Mouse (Mus musculus): Measurements from ENCODE around the gene Cd4.

DNA sequence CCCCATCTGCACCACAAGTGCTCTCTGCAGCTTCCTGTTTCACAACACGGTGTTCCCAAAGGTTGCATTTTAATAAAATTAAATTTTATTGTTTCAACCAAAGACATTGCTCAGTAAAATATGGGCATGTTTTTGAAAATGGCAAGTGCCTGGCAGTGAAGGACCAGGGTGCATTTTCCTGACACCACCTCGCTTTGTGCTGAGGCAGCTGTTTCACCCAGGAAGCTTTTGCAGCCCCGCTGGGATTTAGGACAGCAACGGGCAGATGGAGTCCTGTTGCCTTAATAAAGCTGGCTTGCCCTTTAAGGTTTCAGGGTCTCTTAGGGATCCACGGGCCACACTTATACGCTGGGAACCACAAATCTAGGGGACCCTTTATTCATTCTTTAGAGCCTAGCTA lies 3.0 kb upstream of the Cd4 start:
- TF ChIP-seq POLR2A (IDR thresholded peaks at IDR 0.05; ENCODE audit: insufficient read length, low read depth) (no peak), CEBPB (IDR thresholded peaks at IDR 0.05; ENCODE audit: insufficient read depth, poor library complexity, severe bottlenecking) (no peak), USF1 (IDR thresholded peaks at IDR 0.05; ENCODE audit: low read depth) (no peak), POLR2AphosphoS2 (IDR thresholded peaks at IDR 0.05; ENCODE audit: insufficient read length, low read depth) (no peak), TCF12 (IDR thresholded peaks at IDR 0.05; ENCODE audit: insufficient read depth, poor library complexity, severe bottlenecking) (no peak), E2F4 (IDR thresholded peaks at IDR 0.05; ENCODE audit: insufficient read depth) (no peak), MYOG (IDR thresholded peaks at IDR 0.05; ENCODE audit: control insufficient read depth in 1 of 3, insufficient read depth in 1 of 3, insufficient read length in 2 of 3, low read depth in 2 of 3) (no peak), MYOD1 (IDR thresholded peaks at IDR 0.05; ENCODE audit: control insufficient read depth in 1 of 3, insufficient read length in 2 of 3, low read depth in 2 of 3) (no peak), TCF3 (IDR thresholded peaks at IDR 0.05; ENCODE audit: insufficient read length, low read depth) (no peak), SRF (IDR thresholded peaks at IDR 0.05; ENCODE audit: control insufficient read depth, insufficient read length, low read depth) (no peak), MAX (IDR thresholded peaks at IDR 0.05; ENCODE audit: low read depth) (no peak)

Data from myocyte (in vitro differentiated cells).